In the genomic region with DNA sequence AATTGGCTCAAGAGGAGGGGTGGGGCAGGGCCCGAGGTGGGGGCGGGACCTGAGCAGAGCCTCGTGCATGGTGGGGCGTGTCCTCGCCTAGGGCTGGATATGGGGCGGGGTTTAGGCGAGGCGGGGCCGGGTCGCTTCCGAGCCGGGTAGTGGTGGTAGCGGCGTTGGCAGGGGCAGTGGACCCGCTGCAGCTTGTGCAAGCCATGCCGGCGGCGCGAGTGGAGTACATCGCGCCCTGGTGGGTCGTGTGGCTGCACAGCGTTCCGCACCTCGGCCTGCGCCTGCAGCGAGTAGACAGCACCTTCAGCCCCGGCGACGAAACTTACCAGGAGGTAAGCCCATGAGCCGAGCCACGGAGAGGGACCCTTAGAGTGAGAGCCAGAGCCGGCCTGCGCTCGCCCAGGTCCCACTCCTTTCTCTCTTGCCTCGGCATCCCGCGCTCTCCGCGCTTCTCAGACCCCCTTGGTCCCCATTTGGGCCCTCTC, we compare ENCODE assay signal across 8 mouse cellular contexts. TPM values are rescaled to one million over a fixed set of nuclear protein-coding genes. Genes with fewer than 3 reads are reported as not detected.
DNase-seq lines count a peak whose midpoint lies in the region; ATAC-seq and TF ChIP-seq lines count a peak whose summit lies in the region.

Gene Ttyh2, plus strand, starts transcription at position 91 of the 485 bp plus-strand sequence.

- 0% methylated on average over 40 of the region's 40 CpGs for WGBS in heart, embryonic 15.5 days
- under 1% methylated on average over 36 of the region's 40 CpGs for WGBS in liver, embryonic 16.5 days (ENCODE audit: insufficient replicate concordance)
- WGBS in neural tube, embryonic 12.5 days: under 1% methylated on average over 40 of the region's 40 CpGs

- DNase-seq in c-Kit-positive CD71-negative TER-119-negative erythroid progenitor cells, embryonic 14.5 days (ENCODE audit: low read depth): peak; percentile 62
- peak; percentile 80 for DNase-seq in fibroblast of lung, adult 2 months (ENCODE audit: low read depth)
- peak; percentile 92 for DNase-seq in kidney, postnatal 14 days
- DNase-seq in testis, postnatal 10 days (ENCODE audit: low spot score): peak; percentile 91

- H3K27ac ChIP-seq in ES-Bruce4 (ENCODE audit: insufficient read depth, low read length): peak within 1 kb of the TSS; percentile 59
- H3K27ac ChIP-seq in heart, embryonic 15.5 days: peak within 1 kb of the TSS; percentile 59; the same call in 1 of the 2 replicates
- peak within 1 kb of the TSS; percentile 39 for H3K27ac ChIP-seq in liver, embryonic 16.5 days (ENCODE audit: low read length)
- H3K27ac ChIP-seq in neural tube, embryonic 12.5 days: no peak within 1 kb of the TSS

- peak; percentile 73 for TF ChIP-seq POLR2A in ES-Bruce4 (IDR thresholded peaks at IDR 0.05; ENCODE audit: insufficient read depth, low read length)

- TF ChIP-seq EP300 in ES-Bruce4 (IDR thresholded peaks at IDR 0.05; ENCODE audit: insufficient read depth, low read depth, low read length): peak; percentile 72

- TF ChIP-seq CTCF in ES-Bruce4 (IDR thresholded peaks at IDR 0.05; ENCODE audit: low read depth, low read length): no peak

- H3K4me2 ChIP-seq in heart, embryonic 15.5 days: peak within 1 kb of the TSS; percentile 99
- peak within 1 kb of the TSS; percentile 87 for H3K4me2 ChIP-seq in liver, embryonic 16.5 days (ENCODE audit: low read depth, low read length)
- H3K4me2 ChIP-seq in neural tube, embryonic 12.5 days (replicated peaks): peak within 1 kb of the TSS; percentile 91

- peaks cover 32% of the 10 kb centered on the region for H3K36me3 ChIP-seq in ES-Bruce4 (ENCODE audit: control insufficient read depth, insufficient read depth, low read length, poor library complexity, severe bottlenecking)
- H3K36me3 ChIP-seq in heart, embryonic 15.5 days: peaks cover 33% of the 10 kb centered on the region
- peaks cover 24% of the 10 kb centered on the region for H3K36me3 ChIP-seq in liver, embryonic 16.5 days (ENCODE audit: control insufficient read depth, insufficient read depth)
- peaks cover 36% of the 10 kb centered on the region for H3K36me3 ChIP-seq in neural tube, embryonic 12.5 days

- peak within 1 kb of the TSS; percentile 79 for H3K9ac ChIP-seq in ES-Bruce4 (ENCODE audit: low read depth, poor library complexity, severe bottlenecking)
- peak within 1 kb of the TSS; percentile 69 for H3K9ac ChIP-seq in heart, embryonic 15.5 days
- peak within 1 kb of the TSS; percentile 59 for H3K9ac ChIP-seq in liver, embryonic 16.5 days (ENCODE audit: low read depth, low read length)
- peak within 1 kb of the TSS; percentile 71 for H3K9ac ChIP-seq in neural tube, embryonic 12.5 days

- H3K4me3 ChIP-seq in ES-Bruce4 (ENCODE audit: low read depth, low read length): peak within 1 kb of the TSS; percentile 78
- H3K4me3 ChIP-seq in heart, embryonic 15.5 days: peak within 1 kb of the TSS; percentile 71
- peak within 1 kb of the TSS; percentile 67 for H3K4me3 ChIP-seq in liver, embryonic 16.5 days (ENCODE audit: low read depth, low read length)
- H3K4me3 ChIP-seq in neural tube, embryonic 12.5 days: peak within 1 kb of the TSS; percentile 53

- no peaks in the 10 kb centered on the region for H3K27me3 ChIP-seq in ES-Bruce4 (ENCODE audit: control insufficient read depth, insufficient read depth, low read length, poor library complexity, severe bottlenecking)
- peaks cover 4% of the 10 kb centered on the region; the same call in 1 of the 2 replicates for H3K27me3 ChIP-seq in heart, embryonic 15.5 days
- H3K27me3 ChIP-seq in liver, embryonic 16.5 days (ENCODE audit: control insufficient read depth, insufficient read depth, low read depth, low read length): peaks cover 16% of the 10 kb centered on the region
- peaks cover 6% of the 10 kb centered on the region; the same call in 1 of the 2 replicates for H3K27me3 ChIP-seq in neural tube, embryonic 12.5 days (replicated peaks)

- H3K9me3 ChIP-seq in ES-Bruce4 (replicated peaks; ENCODE audit: control insufficient read depth, insufficient read depth, low read length, poor library complexity, severe bottlenecking): no peaks in the 10 kb centered on the region
- no peaks in the 10 kb centered on the region for H3K9me3 ChIP-seq in heart, embryonic 15.5 days (replicated peaks)
- no peaks in the 10 kb centered on the region for H3K9me3 ChIP-seq in liver, embryonic 16.5 days (replicated peaks; ENCODE audit: control insufficient read depth, low read length)
- no peaks in the 10 kb centered on the region for H3K9me3 ChIP-seq in neural tube, embryonic 12.5 days

- H3K4me1 ChIP-seq in ES-Bruce4 (ENCODE audit: control insufficient read depth, insufficient read depth, low read length): peaks cover 2% of the 10 kb centered on the region
- H3K4me1 ChIP-seq in heart, embryonic 15.5 days (replicated peaks): peaks cover 48% of the 10 kb centered on the region
- H3K4me1 ChIP-seq in liver, embryonic 16.5 days (ENCODE audit: control insufficient read depth, low read depth, low read length): peaks cover 18% of the 10 kb centered on the region
- peaks cover 40% of the 10 kb centered on the region for H3K4me1 ChIP-seq in neural tube, embryonic 12.5 days

- peak; percentile 86 for ATAC-seq in heart, embryonic 15.5 days (replicated peaks; ENCODE audit: insufficient number of reproducible peaks, insufficient read depth, low FRiP score, low read depth)
- peak; percentile 92 for ATAC-seq in liver, embryonic 16.5 days (ENCODE audit: low read depth)
- ATAC-seq in neural tube, embryonic 12.5 days (ENCODE audit: low FRiP score, low read depth): peak; percentile 86

RNA-seq across cellular contexts. Expression of gene Ttyh2, which starts in this region (rescaled TPM):
- polyA plus RNA-seq in ES-Bruce4 (2011; ENCODE audit: insufficient read depth, insufficient read length, low read depth, missing spikeins): 11.7 and 11.8 TPM in 2 replicates
- polyA plus RNA-seq in heart, embryonic 15.5 days (2015; fragmentation: Nextera tagmentation; extraction: Ambion mirVana): 9.3 and 11.6 TPM in 2 replicates
- polyA plus RNA-seq in liver, embryonic 16.5 days (2015; fragmentation: Nextera tagmentation; extraction: Ambion mirVana): 11.5 and 15.3 TPM in 2 replicates
- polyA plus RNA-seq in neural tube, embryonic 12.5 days (2016; fragmentation: Nextera tagmentation; extraction: Ambion mirVana): 21.6 and 23.8 TPM in 2 replicates
